Mouse (Mus musculus) hindbrain, embryonic 11.5 days (tissue): Measurements from ENCODE around the gene Ugt1a10. TPM values are rescaled to one million over a fixed set of nuclear protein-coding genes. Genes with fewer than 3 reads are reported as not detected.
A peak's percentile ranks its signal among the peaks of the same experiment; 100 is the strongest.

Experiments
- ATAC-seq: fragments of 200-750 bp; cut with Nextera tagmentation; 2 replicates; pipeline ENCODE4 v1.8.0; 2017; ENCODE audit warnings: mild to moderate bottlenecking, moderate TSS enrichment, moderate library complexity; ENCODE audit not compliant: low FRiP score
- DNase-seq: peaks from one replicate; pipeline ENCODE4 v3.0.0-alpha.2; 2015; ENCODE audit warnings: low spot score
- H3K27ac ChIP-seq: fragments of 300-500 bp; sonication (generic); 2 replicates; pipeline ENCODE4 v1.5.1; 2014; ENCODE audit warnings: mild to moderate bottlenecking, low read depth, low read length
- H3K27me3 ChIP-seq: fragments of 300-500 bp; sonication (generic); 2 replicates; pipeline ENCODE4 v1.6.1; 2014; ENCODE audit warnings: mild to moderate bottlenecking, low read length, moderate library complexity, mixed read lengths; ENCODE audit not compliant: control insufficient read depth, insufficient read depth
- H3K36me3 ChIP-seq: fragments of 300-500 bp; sonication (generic); 2 replicates; pipeline ENCODE4 v1.6.1; 2014; ENCODE audit warnings: mild to moderate bottlenecking, low read length, moderate library complexity, mixed read lengths; ENCODE audit not compliant: control insufficient read depth, insufficient read depth
- H3K4me1 ChIP-seq: fragments of 300-500 bp; sonication (generic); replicated peaks from 2 replicates; pipeline ENCODE4 v1.6.1; 2014; ENCODE audit warnings: low read length, mixed read lengths; ENCODE audit not compliant: control insufficient read depth, insufficient read depth
- H3K4me2 ChIP-seq: fragments of 300-500 bp; sonication (generic); replicated peaks from 2 replicates; pipeline ENCODE4 v1.6.1; 2014; ENCODE audit warnings: mild to moderate bottlenecking, low read depth, low read length
- H3K4me3 ChIP-seq: fragments of 300-500 bp; sonication (generic); 2 replicates; pipeline ENCODE4 v1.5.1; 2014; ENCODE audit warnings: low read depth, low read length
- H3K9ac ChIP-seq: fragments of 300-500 bp; sonication (generic); 2 replicates; pipeline ENCODE4 v1.6.1; 2014; ENCODE audit warnings: low read depth, low read length
- H3K9me3 ChIP-seq: fragments of 300-500 bp; sonication (generic); 2 replicates; pipeline ENCODE4 v1.6.1; 2016; ENCODE audit warnings: low read length; ENCODE audit not compliant: control insufficient read depth
- WGBS: fragments of 180-500 bp; shearing (Covaris S2); extraction: QIAGEN DNeasy Blood & Tissue Kit; methylation state at CpG from one replicate; pipeline ENCODE4 v1.1.7; 2014; 5-methylcytosine and 5-hydroxymethylcytosine counted together
- polyA plus RNA-seq: library from polyadenylated mRNA; unstranded; fragments of >200 nt; fragmentation: Nextera tagmentation; extraction: Ambion mirVana; gene quantifications from 2 replicates; pipeline ENCODE4 v1.2.1, GENCODE M21; 2014

Ugt1a10 gene
- polyA plus RNA-seq: not detected in 2 replicates

GRCm38 (mm10) chr1:88055088-88055487 lies at the start of gene Ugt1a10:
Gene Ugt1a10, plus strand, starts transcription at chr1:88055388.
- Histone ChIP-seq H3K4me3 (no peak within 1 kb of the TSS), H3K36me3 (no peaks in the 10 kb centered on the region), H3K27ac (no peak within 1 kb of the TSS), H3K9ac (no peak within 1 kb of the TSS), H3K27me3 (no peaks in the 10 kb centered on the region), H3K4me2 (no peak within 1 kb of the TSS), H3K4me1 (no peaks in the 10 kb centered on the region), H3K9me3 (no peaks in the 10 kb centered on the region)
- ATAC-seq (no peak), DNase-seq (no peak)
- WGBS: 85% methylated on average over 1 of the region's 1 CpGs

GRCm38 (mm10) chr1:88007692-88008210 lies 47.4 kb upstream of the Ugt1a10 start:
- Histone ChIP-seq H3K4me1 (no peaks in the 10 kb centered on the region), H3K36me3 (no peaks in the 10 kb centered on the region), H3K27me3 (no peaks in the 10 kb centered on the region), H3K4me3 (peak overlapping the region; percentile 56), H3K9me3 (no peaks in the 10 kb centered on the region), H3K27ac (peak overlapping the region; percentile 84; the same call in 1 of the 2 replicates), H3K4me2 (peak overlapping the region; percentile 80), H3K9ac (peak overlapping the region; percentile 78)
- DNase-seq: no peak
- peak; percentile 75 for ATAC-seq
- 4% methylated on average over 5 of the region's 5 CpGs for WGBS

GRCm38 (mm10) chr1:88008211-88008697 lies 46.9 kb upstream of the Ugt1a10 start, which contains the start of gene Usp40:
Gene Usp40, minus strand, starts transcription at chr1:88008551.
- DNase-seq: peak; percentile 85
- Histone ChIP-seq H3K9ac (peak within 1 kb of the TSS; percentile 78), H3K27me3 (no peaks in the 10 kb centered on the region), H3K4me3 (peak within 1 kb of the TSS; percentile 56), H3K27ac (peak within 1 kb of the TSS; percentile 84), H3K4me2 (peak within 1 kb of the TSS; percentile 80), H3K36me3 (no peaks in the 10 kb centered on the region), H3K4me1 (no peaks in the 10 kb centered on the region), H3K9me3 (no peaks in the 10 kb centered on the region)
- ATAC-seq: peak; percentile 94
- under 1% methylated on average over 45 of the region's 45 CpGs for WGBS

- H3K4me1 ChIP-seq: no peaks in the 10 kb centered on the region
- ATAC-seq (peak; percentile 51; the same call in 1 of the 2 replicates), DNase-seq (no peak)
- H3K4me2 ChIP-seq: no peak overlapping the region; the same call in 1 of the 2 replicates
- no peaks in the 10 kb centered on the region for H3K27me3 ChIP-seq
- no peak overlapping the region for H3K27ac ChIP-seq
- 0 out of 2 replicates have a peak overlapping the region, but pooled peaks have one; percentile 12 for H3K9ac ChIP-seq
- no peaks in the 10 kb centered on the region for H3K36me3 ChIP-seq
- peak overlapping the region; percentile 56 for H3K4me3 ChIP-seq
- H3K9me3 ChIP-seq: no peaks in the 10 kb centered on the region
- WGBS: 56% methylated on average over 4 of the region's 4 CpGs
Measured at GRCm38 (mm10) chr1:88008735-88009134, 46.5 kb upstream of the Ugt1a10 start.

- H3K9me3 ChIP-seq: no peaks in the 10 kb centered on the region
- no peak overlapping the region for H3K4me2 ChIP-seq
- H3K4me1 ChIP-seq: no peaks in the 10 kb centered on the region
- no peak overlapping the region for H3K4me3 ChIP-seq
- ATAC-seq (no peak), DNase-seq (no peak)
- no peaks in the 10 kb centered on the region for H3K27me3 ChIP-seq
- WGBS: 78% methylated on average over 3 of the region's 3 CpGs
- no peak overlapping the region for H3K27ac ChIP-seq
- no peaks in the 10 kb centered on the region for H3K36me3 ChIP-seq
- no peak overlapping the region for H3K9ac ChIP-seq
Measured at GRCm38 (mm10) chr1:88009521-88009920, 45.7 kb upstream of the Ugt1a10 start.

- Histone ChIP-seq H3K4me2 (no peak overlapping the region), H3K36me3 (no peaks in the 10 kb centered on the region), H3K27ac (no peak overlapping the region), H3K27me3 (no peaks in the 10 kb centered on the region), H3K4me1 (no peaks in the 10 kb centered on the region), H3K4me3 (no peak overlapping the region), H3K9ac (no peak overlapping the region), H3K9me3 (no peaks in the 10 kb centered on the region)
- no peak for DNase-seq
- 84% methylated on average over 3 of the region's 3 CpGs for WGBS
- ATAC-seq: no peak
Measured at GRCm38 (mm10) chr1:88013726-88014125, 41.5 kb upstream of the Ugt1a10 start.

GRCm38 (mm10) chr1:88014194-88014593 lies 41.0 kb upstream of the Ugt1a10 start:
- H3K9me3 ChIP-seq: no peaks in the 10 kb centered on the region
- no peak for DNase-seq
- no peaks in the 10 kb centered on the region for H3K4me1 ChIP-seq
- 90% methylated on average over 4 of the region's 4 CpGs for WGBS
- H3K27me3 ChIP-seq: no peaks in the 10 kb centered on the region
- no peak overlapping the region for H3K9ac ChIP-seq
- ATAC-seq: no peak
- H3K36me3 ChIP-seq: no peaks in the 10 kb centered on the region
- H3K4me3 ChIP-seq: no peak overlapping the region
- H3K4me2 ChIP-seq: no peak overlapping the region
- H3K27ac ChIP-seq: no peak overlapping the region

- Histone ChIP-seq H3K9me3 (no peaks in the 10 kb centered on the region), H3K27me3 (no peaks in the 10 kb centered on the region), H3K4me3 (no peak overlapping the region), H3K4me1 (no peaks in the 10 kb centered on the region), H3K9ac (no peak overlapping the region), H3K4me2 (no peak overlapping the region), H3K36me3 (no peaks in the 10 kb centered on the region), H3K27ac (no peak overlapping the region)
- no peak for DNase-seq
- no peak for ATAC-seq
- 97% methylated on average over 4 of the region's 4 CpGs for WGBS
Measured at GRCm38 (mm10) chr1:88014671-88015070, 40.5 kb upstream of the Ugt1a10 start.

GRCm38 (mm10) chr1:88015371-88015770 lies 39.8 kb upstream of the Ugt1a10 start:
- Histone ChIP-seq H3K27me3 (no peaks in the 10 kb centered on the region), H3K9ac (no peak overlapping the region), H3K4me3 (no peak overlapping the region), H3K4me2 (no peak overlapping the region), H3K9me3 (no peaks in the 10 kb centered on the region), H3K36me3 (no peaks in the 10 kb centered on the region), H3K4me1 (no peaks in the 10 kb centered on the region), H3K27ac (no peak overlapping the region)
- DNase-seq (no peak), ATAC-seq (no peak)
- WGBS: 85% methylated on average over 6 of the region's 6 CpGs
